Mouse (Mus musculus) testis, postnatal 14 days (tissue): ENCODE measurements around the gene Crygs.

Source experiments
- DNase-seq: peaks from one replicate; pipeline ENCODE4 v3.0.0; 2021; ENCODE audit warnings: low spot score

Crygs gene

GRCm38 (mm10) chr16:22811477-22811876 is at the start of gene Crygs:
Crygs (minus strand) TSS chr16:22811577.
- DNase-seq = no peak

DNA sequence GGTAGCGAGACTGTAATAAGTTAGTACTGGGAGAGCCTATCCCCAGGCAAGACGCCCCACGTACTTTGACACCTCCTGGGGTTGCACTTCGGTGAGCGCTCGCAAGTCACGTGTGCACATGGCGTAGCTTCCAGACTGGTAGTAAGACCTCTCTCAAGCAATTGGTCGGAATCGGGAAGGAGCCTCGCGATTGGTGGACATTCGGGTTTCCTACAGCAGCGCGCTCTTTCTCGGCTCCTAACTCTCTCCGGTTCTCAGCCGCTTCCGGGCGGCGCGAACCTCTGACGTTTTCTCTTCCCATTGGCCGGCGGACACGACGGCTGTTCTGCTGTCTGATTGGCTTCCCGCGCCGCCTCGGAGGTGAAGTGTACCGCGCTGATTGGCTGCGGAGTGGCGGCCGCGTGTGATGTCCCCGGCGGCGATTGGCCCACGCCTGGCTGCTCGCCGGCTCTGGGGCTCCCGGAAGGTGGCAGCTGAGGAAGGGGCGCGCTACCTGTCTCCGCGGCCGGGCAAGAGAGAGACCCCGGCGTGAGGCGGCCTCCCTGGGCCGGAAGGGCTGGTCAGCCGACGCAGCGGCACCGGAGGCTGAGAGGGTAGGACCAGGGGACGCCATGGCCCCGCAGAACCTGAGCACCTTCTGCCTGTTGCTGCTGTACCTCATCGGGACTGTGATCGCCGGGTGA is 46.2 kb upstream of the Crygs start, which contains the start of the genes Tbccd1 and Dnajb11:
TSS of gene Tbccd1 (minus strand) at position 239 of the 683 bp plus-strand sequence.
TSS of gene Dnajb11 (plus strand) at position 415 of the 683 bp plus-strand sequence.
- DNase-seq = peak; percentile 99

DNA sequence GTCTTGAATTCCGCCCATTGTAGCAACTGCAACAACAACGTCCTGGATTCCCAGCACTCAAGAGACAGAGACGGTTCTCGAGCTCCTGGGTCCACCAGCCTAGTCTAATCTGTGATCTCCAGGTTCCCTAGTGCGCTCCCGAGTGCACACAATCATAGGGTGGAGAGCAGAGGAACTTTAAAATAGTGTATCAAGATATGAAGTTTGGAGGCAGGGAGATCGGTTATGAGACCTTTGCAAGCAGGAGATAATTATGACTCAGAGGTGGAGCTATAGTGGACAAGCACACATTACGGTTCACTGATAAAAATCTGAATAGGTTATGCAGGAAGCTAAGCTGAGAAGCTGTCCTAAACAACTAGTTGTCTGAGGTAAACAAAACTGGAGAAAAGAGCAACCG is 45.4 kb upstream of the Crygs start:
- no peak for DNase-seq

DNA sequence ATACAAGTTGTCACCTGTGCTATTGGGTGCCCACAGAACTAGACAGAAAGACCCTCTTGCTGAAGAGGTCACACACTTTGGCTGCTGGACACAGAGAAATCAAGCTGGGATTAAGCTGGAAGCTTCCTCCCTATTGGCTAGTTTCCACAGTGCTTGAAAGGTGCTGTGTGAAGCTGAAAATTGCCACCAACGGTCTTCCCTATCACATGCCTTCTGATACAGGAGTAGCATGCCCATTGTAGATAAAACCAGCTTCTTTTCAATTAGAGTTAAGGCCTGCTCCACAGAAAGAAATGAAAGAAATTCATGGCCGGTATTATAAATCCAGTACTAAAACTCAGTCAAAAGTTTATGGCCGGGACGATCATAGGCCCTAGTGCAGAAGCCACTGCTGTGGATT is 41.3 kb upstream of the Crygs start:
- DNase-seq = no peak

DNA sequence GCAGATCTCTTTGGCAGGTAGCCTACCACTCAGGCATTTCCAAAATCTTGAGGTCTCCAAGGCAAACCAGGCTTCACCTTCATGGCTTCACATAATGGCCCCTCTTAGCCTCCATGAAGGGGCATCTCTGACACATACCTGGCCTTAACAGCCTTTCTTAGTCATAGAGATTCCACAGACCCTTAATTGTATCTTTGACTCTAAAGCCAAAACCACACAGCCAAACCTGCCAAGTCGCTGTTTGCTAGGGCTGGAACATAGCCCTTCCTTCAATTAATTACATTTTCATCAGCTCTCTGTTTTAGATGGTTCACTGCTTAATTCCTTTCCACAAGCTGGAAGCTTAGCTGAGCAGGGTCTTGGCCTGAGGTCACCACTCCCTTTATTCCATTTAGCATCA is 37.0 kb upstream of the Crygs start:
- no peak for DNase-seq

DNA sequence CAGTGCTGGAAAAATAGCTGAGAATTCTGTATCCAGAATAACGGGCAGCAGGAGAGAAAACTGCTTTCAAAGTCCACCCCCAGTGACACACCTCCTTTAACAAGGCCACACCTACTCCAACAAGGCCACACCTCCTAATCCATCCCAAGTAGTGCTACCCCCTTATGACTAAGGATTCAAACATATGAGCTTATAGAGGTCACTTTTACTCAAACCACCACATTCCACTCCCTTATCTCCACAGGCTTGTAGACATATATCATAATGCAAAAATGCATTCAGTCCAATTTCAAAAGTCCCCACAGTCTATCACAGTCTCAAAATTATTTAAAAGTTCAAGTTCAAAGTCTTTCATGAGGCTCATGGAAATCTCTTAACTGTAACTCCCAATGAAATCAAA is 36.3 kb upstream of the Crygs start:
- DNase-seq = no peak

DNA sequence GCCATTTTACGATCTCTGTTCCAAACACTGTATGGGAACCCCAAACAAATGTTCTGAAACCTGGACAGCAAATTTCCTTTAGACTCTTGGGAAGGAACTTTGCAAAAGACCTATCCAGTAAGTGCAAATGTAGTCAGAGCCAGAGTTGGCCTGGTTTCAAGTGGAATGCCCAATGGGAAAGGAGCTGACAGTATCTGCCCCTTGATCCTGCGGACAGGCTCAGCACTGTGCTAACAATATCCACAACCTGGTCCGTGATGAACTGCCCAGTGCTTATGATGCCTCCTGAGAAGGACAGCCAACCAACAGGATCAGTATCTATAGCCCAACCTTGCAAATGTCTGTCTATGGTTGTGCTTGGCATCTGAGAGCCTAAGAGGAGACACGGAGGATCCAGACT is 34.1 kb upstream of the Crygs start:
- no peak for DNase-seq

- DNase-seq = no peak
Measured at GRCm38 (mm10) chr16:22844834-22845233, 33.5 kb upstream of the Crygs start.

DNA sequence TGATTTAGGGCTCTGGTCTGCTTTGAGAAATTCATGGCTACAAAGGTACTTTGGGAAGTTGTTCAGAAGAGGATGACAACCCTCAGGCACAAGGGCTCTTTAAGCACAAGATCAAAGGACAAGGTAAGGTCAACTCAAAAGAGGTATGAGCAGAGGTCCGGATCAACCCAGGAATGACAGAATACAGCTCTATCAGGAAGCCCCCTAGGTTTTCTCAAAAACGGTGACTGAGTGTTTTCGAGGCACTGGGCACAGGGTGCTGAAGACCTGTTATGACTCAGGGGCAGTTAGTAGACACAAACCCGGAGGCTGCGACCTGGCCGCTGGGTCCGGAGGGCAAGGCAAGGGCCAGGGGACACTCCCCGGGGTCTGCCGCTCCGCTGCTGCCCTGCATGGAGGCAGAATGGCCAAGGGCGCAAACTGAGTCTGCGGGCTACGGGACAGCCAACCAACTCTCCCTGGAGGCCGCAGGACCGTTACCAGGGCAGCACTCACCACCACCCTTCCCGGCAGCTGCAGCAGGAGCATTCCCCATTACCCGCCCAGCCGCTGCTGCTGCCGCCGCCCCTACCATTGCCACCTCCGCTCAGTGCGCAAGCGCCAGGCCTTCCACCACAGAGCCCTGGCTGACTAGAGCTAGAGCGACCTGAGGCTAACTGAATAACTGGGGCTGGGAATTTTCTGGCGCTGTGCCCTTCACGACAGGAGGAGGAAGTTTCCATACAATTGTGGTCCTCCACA is 32.9 kb upstream of the Crygs start:
- DNase-seq = peak; percentile 81

DNA sequence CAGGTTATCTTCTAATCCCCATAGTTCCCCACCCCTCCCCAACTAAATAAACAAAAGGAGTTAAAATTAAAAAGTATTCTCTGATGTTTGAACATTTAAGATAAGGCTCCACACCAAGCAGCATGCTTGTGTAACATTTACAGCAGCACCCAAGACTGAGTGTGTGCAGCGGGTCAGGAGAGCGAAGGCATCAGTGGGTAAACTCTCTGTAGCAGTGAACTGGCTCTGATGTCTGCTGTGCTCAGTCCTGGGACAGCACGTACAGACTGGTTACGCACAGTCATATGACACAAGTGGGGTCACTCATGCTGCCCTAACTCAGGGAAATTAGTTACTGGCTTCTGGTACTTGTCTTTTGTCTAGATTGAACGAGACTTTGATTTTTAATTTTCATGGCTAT is 31.5 kb upstream of the Crygs start:
- DNase-seq = no peak

DNA sequence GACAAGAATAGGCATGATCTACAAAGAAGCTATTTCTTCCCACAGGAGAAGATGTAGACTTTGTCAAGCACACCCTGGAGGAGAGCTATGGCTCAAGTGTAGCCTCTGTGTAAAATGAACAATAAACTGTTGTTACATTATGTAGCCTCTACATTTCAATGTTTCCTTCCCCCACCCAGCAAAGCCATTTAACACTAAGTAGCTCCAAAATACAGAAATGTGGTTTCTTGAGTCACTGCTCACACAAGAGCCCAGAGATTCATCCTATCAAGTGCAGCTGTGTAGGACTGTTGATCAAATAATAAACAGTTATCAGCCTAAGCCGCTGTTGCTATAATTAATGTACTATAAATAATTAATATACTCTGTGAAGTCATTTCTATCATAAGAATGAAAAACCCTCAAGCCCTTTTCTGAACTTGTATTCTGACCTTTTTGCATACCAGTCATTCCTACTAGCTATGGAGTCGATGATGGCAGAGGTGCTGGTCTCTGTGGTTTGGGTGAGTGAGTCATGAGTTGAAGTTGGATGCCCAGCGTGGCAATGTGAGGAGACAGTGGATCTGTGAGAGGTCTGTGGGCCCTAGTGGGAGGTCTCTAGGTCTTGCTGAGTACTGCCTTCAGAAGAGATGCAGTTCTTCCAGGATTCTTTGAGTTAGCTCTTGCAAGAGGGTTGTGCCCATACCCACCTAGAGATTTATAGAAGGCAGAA is 27.9 kb upstream of the Crygs start:
- no peak for DNase-seq

GRCm38 (mm10) chr16:22832932-22833525 is 21.7 kb upstream of the Crygs start:
- DNase-seq = no peak

GRCm38 (mm10) chr16:22820731-22821130 is 9.4 kb upstream of the Crygs start:
- no peak for DNase-seq

GRCm38 (mm10) chr16:22807468-22808070 is 3.8 kb downstream of the Crygs start:
- DNase-seq = no peak

DNA sequence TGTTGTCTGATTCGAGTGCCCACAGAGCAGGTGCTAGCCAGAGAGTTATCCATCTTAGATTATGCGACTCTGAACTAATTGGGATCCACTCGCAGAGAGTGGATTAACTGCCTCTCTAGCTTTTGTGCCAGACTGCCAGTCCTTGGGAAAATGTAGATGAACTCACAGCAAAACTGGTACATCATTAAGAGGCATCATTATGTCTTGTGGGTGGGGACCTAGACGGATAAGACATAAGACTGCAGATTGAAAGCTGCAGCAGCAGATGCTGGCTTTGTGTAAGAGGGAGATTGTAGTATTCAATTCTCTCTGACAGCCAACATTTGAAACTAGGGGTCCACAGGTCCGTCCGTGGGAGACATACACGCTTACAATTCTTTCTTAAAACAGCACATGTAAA is 8.6 kb downstream of the Crygs start:
- DNase-seq = no peak

DNA sequence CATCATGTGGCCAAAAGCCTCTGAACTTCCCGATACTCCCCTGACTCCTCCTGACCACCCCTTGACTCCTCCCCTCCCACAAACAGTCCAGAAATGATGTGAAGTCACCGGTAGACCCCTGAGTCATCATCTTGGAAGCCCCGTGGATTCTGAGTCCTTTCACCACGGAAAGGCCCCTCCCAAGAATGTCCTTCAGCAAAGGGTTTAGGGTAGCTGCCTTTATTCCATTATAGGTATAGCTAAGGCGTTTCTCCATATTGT is 10.6 kb downstream of the Crygs start:
- DNase-seq = no peak

- no peak for DNase-seq
Measured at GRCm38 (mm10) chr16:22800026-22800848, 11.1 kb downstream of the Crygs start.

GRCm38 (mm10) chr16:22798520-22798919 is 12.9 kb downstream of the Crygs start:
- no peak for DNase-seq

GRCm38 (mm10) chr16:22797521-22797920 is 13.9 kb downstream of the Crygs start:
- DNase-seq = no peak

DNA sequence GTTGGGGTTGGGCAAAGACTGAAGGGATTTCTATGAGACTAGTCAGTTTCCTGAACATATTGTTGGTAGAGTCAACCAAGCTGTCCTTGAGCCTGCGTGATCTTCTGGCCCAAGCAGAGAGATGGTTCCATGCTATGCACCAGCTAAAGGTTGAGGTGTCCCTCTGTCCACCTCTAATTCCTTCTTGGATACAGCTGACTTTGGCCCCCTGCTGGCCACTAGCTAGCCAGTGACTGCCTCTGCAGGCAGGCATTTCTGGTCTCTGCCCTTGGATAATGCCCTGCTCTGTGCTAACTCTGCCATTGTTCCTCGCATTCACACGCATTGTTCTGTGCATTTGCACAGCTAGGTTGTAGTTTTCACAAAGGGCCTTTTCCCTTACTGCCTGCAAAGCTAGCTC is 15.9 kb downstream of the Crygs start:
- no peak for DNase-seq

DNA sequence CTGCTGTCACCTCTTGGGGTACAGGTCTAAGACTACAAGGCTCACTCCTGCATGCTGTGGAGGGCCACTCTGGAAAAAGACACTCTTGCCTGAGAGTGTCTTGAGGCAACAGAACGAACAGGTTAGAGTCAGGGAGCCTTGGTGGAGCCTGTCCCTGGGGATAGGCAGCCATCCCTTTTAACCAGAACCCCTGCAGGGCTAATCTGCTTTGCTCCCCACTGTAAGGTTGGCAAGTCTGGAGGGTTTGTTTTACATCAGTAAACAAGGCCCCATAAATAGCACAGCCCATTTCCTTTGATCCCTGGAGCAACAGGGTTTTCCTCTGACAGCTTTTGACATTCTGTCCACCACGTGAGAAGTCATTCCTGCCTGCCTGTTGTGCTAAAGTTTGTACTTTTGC is 20.1 kb downstream of the Crygs start:
- no peak for DNase-seq
